Mouse (Mus musculus) liver, postnatal 0 days (tissue): Measurements from ENCODE around the gene Inpp5d.

Source experiments
- CTCF ChIP-seq: sonication (generic); IDR thresholded peaks from 2 replicates; pipeline ENCODE4 v1.5.1; 2016; ENCODE audit warnings: antibody characterized with exemption, low read depth
- EP300 ChIP-seq: IDR thresholded peaks from 2 replicates; pipeline ENCODE4 v1.6.1; 2016; ENCODE audit warnings: antibody characterized with exemption, low read depth, mild to moderate bottlenecking

GRCm38 (mm10) chr1:87647820-87648219 is 27.7 kb downstream of the Inpp5d start:
- no peak for TF ChIP-seq EP300
- no peak for TF ChIP-seq CTCF
